Mouse (Mus musculus): ENCODE measurements around the gene Mthfd1l. TPM values are rescaled to one million over a fixed set of nuclear protein-coding genes. Genes with fewer than 3 reads are reported as not detected.

The Mthfd1l gene
- polyA plus RNA-seq, 1 experiment from 2014 or later = 18.5 TPM

GRCm38 (mm10) chr10:4162976-4163375 lies 190.1 kb downstream of the Mthfd1l start:
- no peak overlapping the region for H3K9ac ChIP-seq (ENCODE audit: low read depth, low read length)
- no peaks in the 10 kb centered on the region; the same call in 1 of the 2 replicates for H3K4me1 ChIP-seq (ENCODE audit: control insufficient read depth, low read depth, low read length)
- H3K4me2 ChIP-seq (ENCODE audit: low read depth, low read length) = no peak overlapping the region
- ATAC-seq (ENCODE audit: low read depth) = no peak
- no peaks in the 10 kb centered on the region for H3K36me3 ChIP-seq (ENCODE audit: control insufficient read depth, insufficient read depth)
- H3K27me3 ChIP-seq (ENCODE audit: control insufficient read depth, insufficient read depth, low read depth, low read length) = no peaks in the 10 kb centered on the region
- H3K27ac ChIP-seq (ENCODE audit: low read length) = no peak overlapping the region
- WGBS (ENCODE audit: insufficient replicate concordance) = 76% methylated on average over 3 of the region's 3 CpGs
- H3K9me3 ChIP-seq (replicated peaks; ENCODE audit: control insufficient read depth, low read length) = no peaks in the 10 kb centered on the region
- no peak overlapping the region for H3K4me3 ChIP-seq (ENCODE audit: low read depth, low read length)

GRCm38 (mm10) chr10:4164681-4165080 lies 191.8 kb downstream of the Mthfd1l start:
- no peaks in the 10 kb centered on the region; the same call in none of the 2 replicates for H3K4me1 ChIP-seq (ENCODE audit: control insufficient read depth, low read depth, low read length)
- H3K9me3 ChIP-seq (replicated peaks; ENCODE audit: control insufficient read depth, low read length) = no peaks in the 10 kb centered on the region
- no peak overlapping the region for H3K4me2 ChIP-seq (ENCODE audit: low read depth, low read length)
- ATAC-seq (ENCODE audit: low read depth) = no peak
- no peaks in the 10 kb centered on the region for H3K27me3 ChIP-seq (ENCODE audit: control insufficient read depth, insufficient read depth, low read depth, low read length)
- WGBS (ENCODE audit: insufficient replicate concordance) = 63% methylated on average over 9 of the region's 9 CpGs
- no peak overlapping the region for H3K9ac ChIP-seq (ENCODE audit: low read depth, low read length)
- H3K27ac ChIP-seq (ENCODE audit: low read length) = no peak overlapping the region
- no peak overlapping the region for H3K4me3 ChIP-seq (ENCODE audit: low read depth, low read length)
- H3K36me3 ChIP-seq (ENCODE audit: control insufficient read depth, insufficient read depth) = no peaks in the 10 kb centered on the region

- Histone ChIP-seq H3K4me3 (ENCODE audit: low read depth, low read length) (no peak overlapping the region), H3K4me2 (ENCODE audit: low read depth, low read length) (no peak overlapping the region), H3K36me3 (ENCODE audit: control insufficient read depth, insufficient read depth) (no peaks in the 10 kb centered on the region), H3K9me3 (replicated peaks; ENCODE audit: control insufficient read depth, low read length) (no peaks in the 10 kb centered on the region), H3K27ac (ENCODE audit: low read length) (no peak overlapping the region), H3K27me3 (ENCODE audit: control insufficient read depth, insufficient read depth, low read depth, low read length) (no peaks in the 10 kb centered on the region), H3K4me1 (ENCODE audit: control insufficient read depth, low read depth, low read length) (no peaks in the 10 kb centered on the region; the same call in none of the 2 replicates), H3K9ac (ENCODE audit: low read depth, low read length) (no peak overlapping the region)
- WGBS (ENCODE audit: insufficient replicate concordance) = 42% methylated on average over 5 of the region's 5 CpGs
- no peak for ATAC-seq (ENCODE audit: low read depth)
These were observed 195.4 kb downstream of the Mthfd1l start for GRCm38 (mm10) chr10:4168222-4168798.

GRCm38 (mm10) chr10:4174229-4174628 lies 201.3 kb downstream of the Mthfd1l start:
- no peak overlapping the region for H3K4me3 ChIP-seq (ENCODE audit: low read depth, low read length)
- no peak overlapping the region for H3K4me2 ChIP-seq (ENCODE audit: low read depth, low read length)
- ATAC-seq (ENCODE audit: low read depth) = no peak
- H3K4me1 ChIP-seq (ENCODE audit: control insufficient read depth, low read depth, low read length) = no peaks in the 10 kb centered on the region; the same call in 1 of the 2 replicates
- H3K36me3 ChIP-seq (ENCODE audit: control insufficient read depth, insufficient read depth) = no peaks in the 10 kb centered on the region
- no peak overlapping the region for H3K9ac ChIP-seq (ENCODE audit: low read depth, low read length)
- no peaks in the 10 kb centered on the region for H3K27me3 ChIP-seq (ENCODE audit: control insufficient read depth, insufficient read depth, low read depth, low read length)
- 79% methylated on average over 5 of the region's 5 CpGs for WGBS (ENCODE audit: insufficient replicate concordance)
- H3K27ac ChIP-seq (ENCODE audit: low read length) = no peak overlapping the region
- H3K9me3 ChIP-seq (replicated peaks; ENCODE audit: control insufficient read depth, low read length) = no peaks in the 10 kb centered on the region

- Histone ChIP-seq H3K4me2 (ENCODE audit: low read depth, low read length) (no peak overlapping the region), H3K9ac (ENCODE audit: low read depth, low read length) (no peak overlapping the region), H3K4me1 (ENCODE audit: control insufficient read depth, low read depth, low read length) (no peaks in the 10 kb centered on the region; the same call in 1 of the 2 replicates), H3K9me3 (replicated peaks; ENCODE audit: control insufficient read depth, low read length) (no peaks in the 10 kb centered on the region), H3K27ac (ENCODE audit: low read length) (no peak overlapping the region), H3K4me3 (ENCODE audit: low read depth, low read length) (no peak overlapping the region), H3K27me3 (ENCODE audit: control insufficient read depth, insufficient read depth, low read depth, low read length) (no peaks in the 10 kb centered on the region), H3K36me3 (ENCODE audit: control insufficient read depth, insufficient read depth) (no peaks in the 10 kb centered on the region)
- ATAC-seq (ENCODE audit: low read depth) = no peak
- 53% methylated on average over 3 of the region's 3 CpGs for WGBS (ENCODE audit: insufficient replicate concordance)
These were observed 201.8 kb downstream of the Mthfd1l start for GRCm38 (mm10) chr10:4174717-4175116.

- ATAC-seq (ENCODE audit: low read depth) = no peak
- WGBS (ENCODE audit: insufficient replicate concordance) = 70% methylated on average over 4 of the region's 4 CpGs
These were observed 204.4 kb downstream of the Mthfd1l start for GRCm38 (mm10) chr10:4177285-4177684.

GRCm38 (mm10) chr10:4179049-4179790 lies 206.3 kb downstream of the Mthfd1l start:
- H3K27me3 ChIP-seq (ENCODE audit: control insufficient read depth, insufficient read depth, low read depth, low read length) = no peaks in the 10 kb centered on the region
- ATAC-seq (ENCODE audit: low read depth) = no peak
- 72% methylated on average over 7 of the region's 7 CpGs for WGBS (ENCODE audit: insufficient replicate concordance)
- no peaks in the 10 kb centered on the region for H3K4me1 ChIP-seq (ENCODE audit: control insufficient read depth, low read depth, low read length)
- no peak overlapping the region for H3K4me2 ChIP-seq (ENCODE audit: low read depth, low read length)
- no peak overlapping the region for H3K27ac ChIP-seq (ENCODE audit: low read length)
- H3K9me3 ChIP-seq (replicated peaks; ENCODE audit: control insufficient read depth, low read length) = no peaks in the 10 kb centered on the region
- H3K9ac ChIP-seq (ENCODE audit: low read depth, low read length) = no peak overlapping the region
- no peak overlapping the region for H3K4me3 ChIP-seq (ENCODE audit: low read depth, low read length)
- no peaks in the 10 kb centered on the region for H3K36me3 ChIP-seq (ENCODE audit: control insufficient read depth, insufficient read depth)

More at GRCm38 (mm10) chr10:4177285-4177684, 204.4 kb downstream of the Mthfd1l start:
- Histone ChIP-seq H3K4me3 (ENCODE audit: low read depth, low read length) (no peak overlapping the region), H3K9ac (ENCODE audit: low read depth, low read length) (no peak overlapping the region), H3K4me1 (ENCODE audit: control insufficient read depth, low read depth, low read length) (no peaks in the 10 kb centered on the region; the same call in 1 of the 2 replicates), H3K9me3 (replicated peaks; ENCODE audit: control insufficient read depth, low read length) (no peaks in the 10 kb centered on the region), H3K27ac (ENCODE audit: low read length) (no peak overlapping the region), H3K36me3 (ENCODE audit: control insufficient read depth, insufficient read depth) (no peaks in the 10 kb centered on the region), H3K27me3 (ENCODE audit: control insufficient read depth, insufficient read depth, low read depth, low read length) (no peaks in the 10 kb centered on the region), H3K4me2 (ENCODE audit: low read depth, low read length) (no peak overlapping the region)

- 38% methylated on average over 1 of the region's 1 CpGs for WGBS (ENCODE audit: insufficient replicate concordance)
- Histone ChIP-seq H3K9me3 (replicated peaks; ENCODE audit: control insufficient read depth, low read length) (no peaks in the 10 kb centered on the region), H3K9ac (ENCODE audit: low read depth, low read length) (no peak overlapping the region), H3K36me3 (ENCODE audit: control insufficient read depth, insufficient read depth) (no peaks in the 10 kb centered on the region), H3K27ac (ENCODE audit: low read length) (no peak overlapping the region), H3K4me3 (ENCODE audit: low read depth, low read length) (no peak overlapping the region), H3K27me3 (ENCODE audit: control insufficient read depth, insufficient read depth, low read depth, low read length) (no peaks in the 10 kb centered on the region), H3K4me2 (ENCODE audit: low read depth, low read length) (no peak overlapping the region), H3K4me1 (ENCODE audit: control insufficient read depth, low read depth, low read length) (no peaks in the 10 kb centered on the region)
- ATAC-seq (ENCODE audit: low read depth) = peak; percentile 59
These were observed 209.0 kb downstream of the Mthfd1l start for GRCm38 (mm10) chr10:4181953-4182352.

GRCm38 (mm10) chr10:4182406-4182805 lies 209.5 kb downstream of the Mthfd1l start:
- Histone ChIP-seq H3K4me3 (ENCODE audit: low read depth, low read length) (no peak overlapping the region), H3K4me2 (ENCODE audit: low read depth, low read length) (no peak overlapping the region), H3K27me3 (ENCODE audit: control insufficient read depth, insufficient read depth, low read depth, low read length) (no peaks in the 10 kb centered on the region), H3K36me3 (ENCODE audit: control insufficient read depth, insufficient read depth) (no peaks in the 10 kb centered on the region), H3K9ac (ENCODE audit: low read depth, low read length) (no peak overlapping the region), H3K9me3 (replicated peaks; ENCODE audit: control insufficient read depth, low read length) (no peaks in the 10 kb centered on the region), H3K27ac (ENCODE audit: low read length) (no peak overlapping the region), H3K4me1 (ENCODE audit: control insufficient read depth, low read depth, low read length) (no peaks in the 10 kb centered on the region)
- 0 out of 2 replicates have a peak, but pooled peaks have one; percentile 16 for ATAC-seq (ENCODE audit: low read depth)
- WGBS (ENCODE audit: insufficient replicate concordance) = 35% methylated on average over 2 of the region's 2 CpGs
